Mouse (Mus musculus): ENCODE measurements around the gene Isg15. TPM values are rescaled to one million over a fixed set of nuclear protein-coding genes. Genes with fewer than 3 reads are reported as not detected.

The Isg15 gene
- polyA plus RNA-seq, 1 experiment from 2014 or later: 2.1 TPM

DNA sequence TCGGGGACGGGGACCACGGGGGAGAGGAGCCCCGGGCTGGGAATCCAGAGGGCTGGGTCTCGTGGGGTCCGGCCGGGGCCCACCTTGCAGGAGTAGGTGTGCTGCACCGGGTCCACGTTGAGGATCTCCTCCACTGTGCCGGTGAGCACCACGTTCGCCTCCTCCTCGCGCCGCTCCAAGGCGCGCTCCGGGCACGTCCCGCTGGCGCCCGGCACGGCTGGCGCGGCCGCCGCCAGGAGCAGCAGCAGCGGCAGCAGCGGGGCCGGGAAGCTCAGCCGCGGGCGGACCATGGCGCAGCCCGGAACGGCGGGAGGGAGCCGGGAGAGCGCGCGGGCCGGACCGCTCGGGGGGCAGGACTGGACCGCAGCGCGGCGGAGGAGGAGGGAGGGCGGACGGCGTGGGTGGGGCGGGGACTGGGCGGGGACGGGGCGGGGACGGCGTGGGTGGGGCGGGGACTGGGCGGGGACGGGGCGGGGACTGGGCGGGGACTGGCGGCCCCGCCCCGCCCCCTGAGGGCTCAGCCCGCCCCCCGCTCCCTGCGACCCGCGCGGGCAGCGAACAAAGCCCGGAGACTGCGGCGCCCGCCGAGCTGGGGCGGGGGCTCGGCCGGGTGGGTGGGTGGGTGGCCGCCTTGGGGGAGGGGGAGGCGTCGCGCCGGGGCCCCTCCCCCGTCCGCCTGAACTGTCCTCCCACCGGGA is 3.3 kb downstream of the Isg15 start, which contains the start of gene Agrn:
Gene Agrn, minus strand, starts transcription at position 358 of the 698 bp plus-strand sequence.
- Histone ChIP-seq H3K4me3 (peak within 1 kb of the TSS; percentile 77), H3K9ac (replicated peaks) (peak within 1 kb of the TSS; percentile 79), H3K4me2 (replicated peaks) (peak within 1 kb of the TSS; percentile 96), H3K27me3 (no peaks in the 10 kb centered on the region), H3K4me1 (peaks cover 45% of the 10 kb centered on the region), H3K36me3 (peaks cover 4% of the 10 kb centered on the region; the same call in 1 of the 2 replicates), H3K9me3 (no peaks in the 10 kb centered on the region), H3K27ac (replicated peaks) (peak within 1 kb of the TSS; percentile 95)
- ATAC-seq (replicated peaks): peak; percentile 73
- 0% methylated on average over 32 of the region's 88 CpGs for WGBS

GRCm38 (mm10) chr4:156195927-156196870 is 4.4 kb downstream of the Isg15 start:
- peak overlapping the region; percentile 96 for H3K4me2 ChIP-seq (replicated peaks)
- 2% methylated on average over 35 of the region's 35 CpGs for WGBS

DNA sequence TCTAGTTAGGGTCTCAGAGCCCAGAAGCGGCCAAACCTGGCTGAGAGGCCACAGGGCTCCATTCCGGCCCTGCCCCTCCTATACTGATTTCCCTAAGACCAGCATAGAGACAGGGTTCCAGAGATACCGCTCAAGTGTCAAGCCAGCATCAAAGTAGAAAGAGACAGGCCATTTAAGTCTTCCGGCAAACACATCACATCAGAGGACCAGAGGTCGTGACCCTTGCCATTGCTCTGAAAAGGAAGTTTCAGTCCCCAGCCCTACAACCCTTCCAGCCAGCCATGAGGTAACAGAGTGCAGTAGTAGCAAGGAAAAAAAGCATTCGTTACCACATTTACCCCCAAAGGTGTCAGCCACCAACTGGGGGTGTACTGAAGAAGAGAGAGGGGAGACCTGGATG is 6.3 kb downstream of the Isg15 start:
- H3K27ac ChIP-seq (replicated peaks): no peak overlapping the region
- H3K9ac ChIP-seq (replicated peaks): no peak overlapping the region
- no peak overlapping the region for H3K4me2 ChIP-seq (replicated peaks)
- peaks cover 63% of the 10 kb centered on the region for H3K4me1 ChIP-seq
- peaks cover 13% of the 10 kb centered on the region for H3K36me3 ChIP-seq
- no peak for ATAC-seq (replicated peaks)
- no peaks in the 10 kb centered on the region for H3K9me3 ChIP-seq
- 44% methylated on average over 6 of the region's 6 CpGs for WGBS
- H3K27me3 ChIP-seq: no peaks in the 10 kb centered on the region
- no peak overlapping the region for H3K4me3 ChIP-seq

More at GRCm38 (mm10) chr4:156195927-156196870, 4.4 kb downstream of the Isg15 start:
- H3K9me3 ChIP-seq: no peaks in the 10 kb centered on the region
- peaks cover 47% of the 10 kb centered on the region for H3K4me1 ChIP-seq
- peak; percentile 4; the same call in 1 of the 2 replicates for ATAC-seq (replicated peaks)
- H3K4me3 ChIP-seq: peak overlapping the region; percentile 77
- H3K27ac ChIP-seq (replicated peaks): peak overlapping the region; percentile 95
- H3K27me3 ChIP-seq: no peaks in the 10 kb centered on the region
- peak overlapping the region; percentile 79 for H3K9ac ChIP-seq (replicated peaks)
- H3K36me3 ChIP-seq: peaks cover 7% of the 10 kb centered on the region; the same call in 1 of the 2 replicates

GRCm38 (mm10) chr4:156193906-156194305 is 6.7 kb downstream of the Isg15 start:
- Histone ChIP-seq H3K27me3 (no peaks in the 10 kb centered on the region), H3K27ac (replicated peaks) (no peak overlapping the region; the same call in 1 of the 2 replicates), H3K4me2 (replicated peaks) (no peak overlapping the region), H3K9ac (replicated peaks) (no peak overlapping the region), H3K4me3 (no peak overlapping the region), H3K4me1 (peaks cover 67% of the 10 kb centered on the region), H3K9me3 (no peaks in the 10 kb centered on the region), H3K36me3 (peaks cover 13% of the 10 kb centered on the region)
- WGBS: 74% methylated on average over 5 of the region's 5 CpGs
- ATAC-seq (replicated peaks): no peak

GRCm38 (mm10) chr4:156193200-156193590 is 7.4 kb downstream of the Isg15 start:
- 29% methylated on average over 2 of the region's 2 CpGs for WGBS
- Histone ChIP-seq H3K27ac (replicated peaks) (no peak overlapping the region), H3K4me2 (replicated peaks) (no peak overlapping the region), H3K36me3 (peaks cover 13% of the 10 kb centered on the region), H3K27me3 (no peaks in the 10 kb centered on the region), H3K4me1 (peaks cover 74% of the 10 kb centered on the region), H3K9me3 (no peaks in the 10 kb centered on the region), H3K4me3 (no peak overlapping the region), H3K9ac (replicated peaks) (no peak overlapping the region)
- ATAC-seq (replicated peaks): no peak

DNA sequence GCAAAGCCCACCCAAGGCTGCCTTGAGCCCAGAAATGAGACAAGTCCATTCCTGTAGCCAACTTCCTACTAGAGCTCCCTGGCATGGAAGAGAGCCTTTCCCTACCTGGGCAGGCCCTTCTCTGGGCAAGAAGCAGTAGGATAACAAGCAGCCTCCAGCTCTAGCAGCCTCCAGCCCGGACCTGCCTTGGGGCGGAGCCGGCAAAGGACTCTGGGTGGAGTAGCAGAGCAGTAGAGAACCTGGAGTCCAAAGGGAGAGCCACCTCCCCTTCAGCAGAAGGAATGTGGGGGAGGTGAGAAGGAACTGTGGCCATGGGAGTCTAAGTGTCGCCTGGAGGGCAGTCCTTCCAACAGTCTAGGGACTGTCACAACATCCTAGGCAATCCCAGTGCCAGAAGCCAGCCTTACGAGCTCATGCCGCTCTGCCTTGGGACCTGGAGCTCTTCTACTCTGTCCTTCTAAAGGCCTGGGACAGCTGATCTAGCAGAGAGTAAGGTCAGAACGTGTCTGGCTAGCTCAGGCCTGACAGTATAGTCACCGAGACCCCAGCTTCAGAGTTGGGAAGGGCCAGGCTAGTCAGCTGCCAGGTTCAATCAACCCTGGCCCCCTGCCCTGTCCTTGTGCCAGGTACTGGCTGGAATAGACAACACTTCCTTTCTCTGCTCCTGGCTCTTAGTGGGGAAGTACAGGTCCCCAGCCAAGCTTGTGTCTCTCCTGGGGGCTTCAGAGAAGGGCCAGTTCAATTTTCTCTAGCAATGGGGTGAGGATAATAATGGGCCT is 8.0 kb downstream of the Isg15 start:
- WGBS: 54% methylated on average over 8 of the region's 8 CpGs
- Histone ChIP-seq H3K27ac (replicated peaks) (peak overlapping the region; percentile 28; the same call in 1 of the 2 replicates), H3K9me3 (no peaks in the 10 kb centered on the region), H3K4me2 (replicated peaks) (no peak overlapping the region), H3K4me3 (no peak overlapping the region), H3K36me3 (peaks cover 13% of the 10 kb centered on the region), H3K4me1 (peaks cover 77% of the 10 kb centered on the region), H3K27me3 (no peaks in the 10 kb centered on the region), H3K9ac (replicated peaks) (no peak overlapping the region)
- no peak for ATAC-seq (replicated peaks)

DNA sequence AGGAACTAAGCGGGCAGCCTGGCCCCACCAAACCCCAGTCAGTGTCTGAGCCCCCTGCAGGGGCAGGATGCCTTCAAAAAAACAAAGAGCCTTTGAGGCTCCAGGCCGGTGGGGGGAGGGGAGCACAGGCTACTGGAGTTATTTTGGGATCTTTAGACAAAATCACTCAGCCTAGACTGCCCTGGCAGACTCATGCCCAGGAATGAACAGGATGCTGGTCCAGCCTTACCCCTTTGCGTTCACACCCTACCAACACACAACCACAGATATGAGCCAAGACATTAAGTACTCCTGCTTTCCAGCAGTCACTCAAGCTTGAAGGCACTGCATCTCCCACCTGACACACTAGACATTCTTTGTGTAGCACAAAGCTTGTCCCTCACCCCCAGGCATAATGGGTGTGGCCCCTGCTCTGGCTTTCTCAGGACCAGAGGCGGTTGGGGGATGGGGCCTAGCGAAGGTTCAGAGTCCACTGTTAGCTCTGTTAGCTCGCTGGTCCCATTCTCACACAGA is 11.8 kb downstream of the Isg15 start:
- ATAC-seq (replicated peaks): 0 out of 2 replicates have a peak, but pooled peaks have one; percentile 6
- Histone ChIP-seq H3K4me2 (replicated peaks) (peak overlapping the region; percentile 14; the same call in 1 of the 2 replicates), H3K27me3 (no peaks in the 10 kb centered on the region), H3K27ac (replicated peaks) (peak overlapping the region; percentile 84), H3K9ac (replicated peaks) (peak overlapping the region; percentile 6; the same call in 1 of the 2 replicates), H3K36me3 (peaks cover 9% of the 10 kb centered on the region), H3K9me3 (no peaks in the 10 kb centered on the region), H3K4me1 (peaks cover 87% of the 10 kb centered on the region), H3K4me3 (no peak overlapping the region)
- WGBS: 7% methylated on average over 6 of the region's 6 CpGs

GRCm38 (mm10) chr4:156188162-156188810 is 12.3 kb downstream of the Isg15 start:
- peak overlapping the region; percentile 84 for H3K27ac ChIP-seq (replicated peaks)
- no peak overlapping the region for H3K4me3 ChIP-seq
- H3K4me2 ChIP-seq (replicated peaks): peak overlapping the region; percentile 14; the same call in 1 of the 2 replicates
- peaks cover 87% of the 10 kb centered on the region for H3K4me1 ChIP-seq
- 21% methylated on average over 5 of the region's 5 CpGs for WGBS
- H3K27me3 ChIP-seq: no peaks in the 10 kb centered on the region
- no peaks in the 10 kb centered on the region for H3K9me3 ChIP-seq
- H3K9ac ChIP-seq (replicated peaks): peak overlapping the region; percentile 6; the same call in 1 of the 2 replicates
- H3K36me3 ChIP-seq: peaks cover 9% of the 10 kb centered on the region
- ATAC-seq (replicated peaks): no peak

GRCm38 (mm10) chr4:156185950-156186850 is 14.4 kb downstream of the Isg15 start:
- Histone ChIP-seq H3K36me3 (peaks cover 6% of the 10 kb centered on the region), H3K9me3 (no peaks in the 10 kb centered on the region), H3K4me1 (peaks cover 96% of the 10 kb centered on the region), H3K27me3 (no peaks in the 10 kb centered on the region), H3K27ac (replicated peaks) (peak overlapping the region; percentile 94), H3K4me2 (replicated peaks) (peak overlapping the region; percentile 77), H3K9ac (replicated peaks) (peak overlapping the region; percentile 85), H3K4me3 (peak overlapping the region; percentile 56)
- ATAC-seq (replicated peaks): peak; percentile 57
- WGBS: 2% methylated on average over 31 of the region's 31 CpGs

DNA sequence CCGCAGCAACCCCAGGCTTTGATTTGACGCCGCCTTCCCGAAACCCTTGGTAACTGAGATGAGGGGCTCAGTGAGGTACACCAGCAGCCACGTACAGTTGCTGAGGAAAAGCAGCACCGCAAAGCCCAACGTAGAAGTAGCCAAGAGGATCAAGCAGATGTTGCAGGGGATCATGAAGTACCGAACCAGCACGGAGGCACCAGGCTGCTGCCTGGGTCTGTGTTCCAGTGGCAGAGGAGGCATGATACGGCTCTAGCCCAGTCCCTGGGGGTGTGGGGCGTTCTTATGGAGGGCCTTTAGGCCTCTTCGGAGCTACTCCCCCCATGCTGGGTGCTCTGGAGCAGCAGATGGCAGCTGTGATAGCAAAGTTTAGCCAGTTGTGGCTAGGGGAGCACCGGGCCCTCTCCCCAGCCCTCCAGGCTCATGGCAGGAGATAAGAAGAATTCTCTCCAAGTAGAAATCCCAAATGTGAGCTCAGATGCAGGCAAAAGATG is 15.1 kb downstream of the Isg15 start:
- peak overlapping the region; percentile 85 for H3K9ac ChIP-seq (replicated peaks)
- H3K4me1 ChIP-seq: peaks cover 97% of the 10 kb centered on the region
- peak overlapping the region; percentile 77 for H3K4me2 ChIP-seq (replicated peaks)
- H3K4me3 ChIP-seq: peak overlapping the region; percentile 56
- H3K27me3 ChIP-seq: no peaks in the 10 kb centered on the region
- H3K36me3 ChIP-seq: peaks cover 3% of the 10 kb centered on the region
- no peaks in the 10 kb centered on the region for H3K9me3 ChIP-seq
- peak overlapping the region; percentile 94 for H3K27ac ChIP-seq (replicated peaks)
- WGBS: 44% methylated on average over 13 of the region's 13 CpGs
- ATAC-seq (replicated peaks): peak; percentile 30; the same call in 1 of the 2 replicates
